Mouse (Mus musculus) heart, embryonic 12.5 days (tissue): ENCODE measurements at regions not wholly inside any gene's neighbourhood (a gene's known extent, or its start where the extent isn't known, plus 50 kb on each side); places are given as distances from the start of the nearest gene placed in this dataset.

Experiments used
- ATAC-seq: fragments of 200-750 bp; cut with Nextera tagmentation; 2 replicates; pipeline ENCODE4 v1.8.0; 2017; ENCODE audit warnings: moderate TSS enrichment, moderate library complexity; ENCODE audit not compliant: insufficient number of reproducible peaks, low FRiP score
- H3K27ac ChIP-seq: fragments of 300-500 bp; sonication (generic); 2 replicates; pipeline ENCODE4 v1.5.1; 2016; ENCODE audit warnings: mild to moderate bottlenecking, moderate library complexity; ENCODE audit not compliant: poor library complexity, severe bottlenecking
- H3K27me3 ChIP-seq: fragments of 300-500 bp; sonication (generic); replicated peaks from 2 replicates; pipeline ENCODE4 v1.6.1; 2016; ENCODE audit warnings: mild to moderate bottlenecking, moderate library complexity
- H3K36me3 ChIP-seq: fragments of 300-500 bp; sonication (generic); 2 replicates; pipeline ENCODE4 v1.6.1; 2016; ENCODE audit warnings: mild to moderate bottlenecking, moderate library complexity
- H3K4me1 ChIP-seq: fragments of 300-500 bp; sonication (generic); replicated peaks from 2 replicates; pipeline ENCODE4 v1.6.1; 2016; ENCODE audit warnings: mild to moderate bottlenecking
- H3K4me2 ChIP-seq: fragments of 300-500 bp; sonication (generic); 2 replicates; pipeline ENCODE4 v1.6.1; 2016; ENCODE audit warnings: mild to moderate bottlenecking, moderate library complexity
- H3K4me3 ChIP-seq: fragments of 300-500 bp; sonication (generic); 2 replicates; pipeline ENCODE4 v1.5.1; 2016; ENCODE audit warnings: mild to moderate bottlenecking
- H3K9ac ChIP-seq: fragments of 300-500 bp; sonication (generic); 2 replicates; pipeline ENCODE4 v1.6.1; 2016; ENCODE audit warnings: mild to moderate bottlenecking, moderate library complexity
- H3K9me3 ChIP-seq: fragments of 300-500 bp; sonication (generic); replicated peaks from 2 replicates; pipeline ENCODE4 v1.6.1; 2016; ENCODE audit warnings: mild to moderate bottlenecking, moderate library complexity
- WGBS: fragments of 180-500 bp; shearing (Covaris S2); methylation state at CpG from one replicate; pipeline ENCODE4 v1.1.7; 2016; 5-methylcytosine and 5-hydroxymethylcytosine counted together

GRCm38 (mm10) chr17:79798361-79798760, 83.5 kb upstream of the Cyp1b1 start:
- Histone ChIP-seq H3K27me3 (no peaks in the 10 kb centered on the region), H3K36me3 (no peaks in the 10 kb centered on the region), H3K9ac (no peak overlapping the region), H3K27ac (no peak overlapping the region), H3K4me3 (no peak overlapping the region), H3K4me2 (no peak overlapping the region), H3K4me1 (no peaks in the 10 kb centered on the region), H3K9me3 (no peaks in the 10 kb centered on the region)
- ATAC-seq, result no peak
- WGBS, result 83% methylated on average over 6 of the region's 6 CpGs

- no peak overlapping the region for H3K4me2 ChIP-seq
- no peak overlapping the region for H3K9ac ChIP-seq
- no peaks in the 10 kb centered on the region for H3K4me1 ChIP-seq
- no peak for ATAC-seq
- WGBS, result 31% methylated on average over 7 of the region's 7 CpGs
- H3K4me3 ChIP-seq, result no peak overlapping the region
- no peaks in the 10 kb centered on the region for H3K36me3 ChIP-seq
- no peaks in the 10 kb centered on the region for H3K9me3 ChIP-seq
- H3K27ac ChIP-seq, result no peak overlapping the region
- no peaks in the 10 kb centered on the region for H3K27me3 ChIP-seq
These were observed 75.3 kb upstream of the Cyp1b1 start for GRCm38 (mm10) chr17:79790166-79790565.

- Histone ChIP-seq H3K9ac (no peak overlapping the region), H3K27ac (no peak overlapping the region), H3K9me3 (no peaks in the 10 kb centered on the region), H3K36me3 (no peaks in the 10 kb centered on the region), H3K4me1 (no peaks in the 10 kb centered on the region), H3K4me3 (no peak overlapping the region), H3K4me2 (no peak overlapping the region), H3K27me3 (no peaks in the 10 kb centered on the region)
- no peak for ATAC-seq
- WGBS, result 69% methylated on average over 2 of the region's 2 CpGs
These were observed 72.3 kb upstream of the Cyp1b1 start for GRCm38 (mm10) chr17:79787201-79787600.

GRCm38 (mm10) chr17:79786691-79787090, 71.8 kb upstream of the Cyp1b1 start:
- Histone ChIP-seq H3K27ac (no peak overlapping the region), H3K4me2 (no peak overlapping the region), H3K9ac (no peak overlapping the region), H3K4me1 (no peaks in the 10 kb centered on the region), H3K36me3 (no peaks in the 10 kb centered on the region), H3K4me3 (no peak overlapping the region), H3K9me3 (no peaks in the 10 kb centered on the region), H3K27me3 (no peaks in the 10 kb centered on the region)
- WGBS, result 47% methylated on average over 5 of the region's 5 CpGs
- 0 out of 2 replicates have a peak, but pooled peaks have one; percentile 36 for ATAC-seq

- Histone ChIP-seq H3K4me3 (no peak overlapping the region), H3K27me3 (no peaks in the 10 kb centered on the region), H3K4me1 (no peaks in the 10 kb centered on the region), H3K9me3 (no peaks in the 10 kb centered on the region), H3K4me2 (no peak overlapping the region), H3K36me3 (no peaks in the 10 kb centered on the region), H3K27ac (no peak overlapping the region), H3K9ac (no peak overlapping the region)
- 87% methylated on average over 5 of the region's 5 CpGs for WGBS
- ATAC-seq, result no peak
These were observed 71.4 kb upstream of the Cyp1b1 start for GRCm38 (mm10) chr17:79786270-79786669.

GRCm38 (mm10) chr17:79784256-79784870, 69.5 kb upstream of the Cyp1b1 start:
- H3K27ac ChIP-seq, result no peak overlapping the region
- no peak overlapping the region for H3K4me2 ChIP-seq
- no peaks in the 10 kb centered on the region for H3K4me1 ChIP-seq
- H3K36me3 ChIP-seq, result no peaks in the 10 kb centered on the region
- ATAC-seq, result no peak
- no peaks in the 10 kb centered on the region for H3K27me3 ChIP-seq
- no peak overlapping the region for H3K9ac ChIP-seq
- WGBS, result 85% methylated on average over 6 of the region's 6 CpGs
- H3K4me3 ChIP-seq, result no peak overlapping the region
- peaks cover 4% of the 10 kb centered on the region for H3K9me3 ChIP-seq

GRCm38 (mm10) chr17:79781733-79782663, 67.1 kb upstream of the Cyp1b1 start:
- H3K27me3 ChIP-seq, result no peaks in the 10 kb centered on the region
- no peaks in the 10 kb centered on the region for H3K36me3 ChIP-seq
- no peak overlapping the region for H3K9ac ChIP-seq
- ATAC-seq, result no peak
- H3K4me3 ChIP-seq, result no peak overlapping the region
- 84% methylated on average over 13 of the region's 13 CpGs for WGBS
- H3K4me1 ChIP-seq, result no peaks in the 10 kb centered on the region
- H3K9me3 ChIP-seq, result peaks cover 4% of the 10 kb centered on the region
- no peak overlapping the region for H3K4me2 ChIP-seq
- no peak overlapping the region for H3K27ac ChIP-seq

- 85% methylated on average over 2 of the region's 2 CpGs for WGBS
- no peaks in the 10 kb centered on the region for H3K27me3 ChIP-seq
- no peak overlapping the region for H3K4me2 ChIP-seq
- no peak overlapping the region for H3K4me3 ChIP-seq
- H3K4me1 ChIP-seq, result no peaks in the 10 kb centered on the region
- H3K9ac ChIP-seq, result no peak overlapping the region
- ATAC-seq, result no peak
- peaks cover 4% of the 10 kb centered on the region for H3K9me3 ChIP-seq
- H3K36me3 ChIP-seq, result no peaks in the 10 kb centered on the region
- no peak overlapping the region for H3K27ac ChIP-seq
These were observed 66.4 kb upstream of the Cyp1b1 start for GRCm38 (mm10) chr17:79781262-79781661.

GRCm38 (mm10) chr17:79777874-79778395, 63.1 kb upstream of the Cyp1b1 start:
- Histone ChIP-seq H3K4me3 (no peak overlapping the region), H3K9me3 (peaks cover 4% of the 10 kb centered on the region), H3K4me2 (no peak overlapping the region), H3K4me1 (no peaks in the 10 kb centered on the region), H3K27me3 (no peaks in the 10 kb centered on the region), H3K36me3 (no peaks in the 10 kb centered on the region), H3K27ac (no peak overlapping the region), H3K9ac (no peak overlapping the region)
- WGBS, result 54% methylated on average over 8 of the region's 8 CpGs
- no peak for ATAC-seq

- Histone ChIP-seq H3K36me3 (no peaks in the 10 kb centered on the region), H3K27ac (no peak overlapping the region), H3K4me2 (no peak overlapping the region), H3K9ac (no peak overlapping the region), H3K4me3 (no peak overlapping the region), H3K27me3 (no peaks in the 10 kb centered on the region), H3K4me1 (no peaks in the 10 kb centered on the region), H3K9me3 (peaks cover 4% of the 10 kb centered on the region)
- no peak for ATAC-seq
- 80% methylated on average over 4 of the region's 4 CpGs for WGBS
These were observed 61.3 kb upstream of the Cyp1b1 start for GRCm38 (mm10) chr17:79776177-79776576.

- Histone ChIP-seq H3K27ac (no peak overlapping the region), H3K9me3 (no peaks in the 10 kb centered on the region), H3K4me1 (no peaks in the 10 kb centered on the region), H3K4me3 (no peak overlapping the region), H3K4me2 (no peak overlapping the region), H3K27me3 (no peaks in the 10 kb centered on the region), H3K9ac (no peak overlapping the region), H3K36me3 (no peaks in the 10 kb centered on the region)
- ATAC-seq, result no peak
- WGBS, result 55% methylated on average over 6 of the region's 6 CpGs
These were observed 60.4 kb upstream of the Cyp1b1 start for GRCm38 (mm10) chr17:79775216-79775615.
